Mouse (Mus musculus): Measurements from ENCODE around the gene F2rl1. TPM values are rescaled to one million over a fixed set of nuclear protein-coding genes. Genes with fewer than 3 reads are reported as not detected.

Gene F2rl1
- polyA plus RNA-seq, 1 experiment: not detected

DNA sequence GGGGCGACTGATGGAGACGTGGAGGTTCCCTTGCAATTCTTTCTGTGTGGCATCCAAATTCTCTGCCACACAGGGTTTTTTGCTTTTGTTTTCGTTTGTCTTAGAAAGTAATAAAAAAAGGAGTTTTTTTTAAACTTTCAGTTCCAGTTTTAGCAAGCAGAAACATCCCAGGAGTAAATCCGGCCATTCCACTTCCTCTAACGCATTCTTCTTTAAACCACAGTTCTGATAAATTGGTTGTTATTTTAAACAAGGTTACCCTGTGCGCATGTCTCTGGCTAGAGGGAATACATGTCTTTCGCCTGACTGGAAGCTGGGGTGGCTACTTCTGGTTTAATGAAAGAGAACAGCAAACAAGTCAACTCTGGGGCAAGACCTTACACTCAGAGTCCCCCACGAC is 30.2 kb downstream of the F2rl1 start:
- no peak overlapping the region for H3K4me3 ChIP-seq
- no peaks in the 10 kb centered on the region for H3K27me3 ChIP-seq (ENCODE audit: control insufficient read depth, insufficient read depth, insufficient read length)
- H3K4me2 ChIP-seq (ENCODE audit: low read depth): no peak overlapping the region
- no peaks in the 10 kb centered on the region for H3K36me3 ChIP-seq (ENCODE audit: control insufficient read depth, insufficient read depth)
- H3K79me2 ChIP-seq (ENCODE audit: control insufficient read depth, insufficient read depth): no peaks in the 10 kb centered on the region
- no peak for TF ChIP-seq MYOD1 (IDR thresholded peaks at IDR 0.05; ENCODE audit: control insufficient read depth in 1 of 3, insufficient read length in 2 of 3, low read depth in 2 of 3)
- TF ChIP-seq MAX (IDR thresholded peaks at IDR 0.05; ENCODE audit: low read depth): no peak
- TF ChIP-seq E2F4 (IDR thresholded peaks at IDR 0.05; ENCODE audit: insufficient read depth): no peak
- no peak for TF ChIP-seq POLR2A (IDR thresholded peaks at IDR 0.05; ENCODE audit: insufficient read length, low read depth)
- TF ChIP-seq REST (IDR thresholded peaks at IDR 0.05; ENCODE audit: insufficient read depth, insufficient read length): no peak
- TF ChIP-seq TCF12 (IDR thresholded peaks at IDR 0.05; ENCODE audit: insufficient read depth, poor library complexity, severe bottlenecking): no peak
- no peak for TF ChIP-seq CEBPB (IDR thresholded peaks at IDR 0.05; ENCODE audit: insufficient read depth, poor library complexity, severe bottlenecking)
- no peak for TF ChIP-seq SRF (IDR thresholded peaks at IDR 0.05; ENCODE audit: control insufficient read depth, insufficient read length, low read depth)
- TF ChIP-seq TCF3 (IDR thresholded peaks at IDR 0.05; ENCODE audit: insufficient read length, low read depth): no peak
- TF ChIP-seq MYOG (IDR thresholded peaks at IDR 0.05; ENCODE audit: control insufficient read depth in 1 of 3, insufficient read depth in 1 of 3, insufficient read length in 2 of 3, low read depth in 2 of 3): no peak
- TF ChIP-seq USF1 (IDR thresholded peaks at IDR 0.05; ENCODE audit: low read depth): no peak
- H3ac ChIP-seq (ENCODE audit: control insufficient read depth, insufficient read length): no peak overlapping the region

DNA sequence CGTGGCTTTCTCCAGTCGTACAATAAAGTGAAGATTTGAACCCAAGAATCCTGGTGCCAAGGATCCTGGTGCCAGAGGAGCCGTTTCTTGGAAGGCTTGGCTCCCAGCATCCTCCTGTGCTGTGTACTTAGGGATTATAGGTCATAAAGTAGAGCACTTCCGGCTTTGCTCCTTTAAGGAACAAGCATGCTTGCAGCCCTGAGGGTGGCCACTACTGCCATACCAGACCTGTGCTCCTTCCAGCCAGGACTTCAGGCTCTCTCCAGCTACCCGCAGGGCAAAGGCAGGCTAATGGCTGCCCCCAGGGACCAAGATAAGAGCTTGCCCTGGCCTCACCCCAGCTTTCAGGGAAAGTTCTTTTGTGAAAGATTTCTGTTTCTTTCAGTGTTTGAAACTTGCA is 31.7 kb downstream of the F2rl1 start:
- no peak for TF ChIP-seq MYOD1 (IDR thresholded peaks at IDR 0.05; ENCODE audit: control insufficient read depth in 1 of 3, insufficient read length in 2 of 3, low read depth in 2 of 3)
- no peak for TF ChIP-seq MYOG (IDR thresholded peaks at IDR 0.05; ENCODE audit: control insufficient read depth in 1 of 3, insufficient read depth in 1 of 3, insufficient read length in 2 of 3, low read depth in 2 of 3)
- TF ChIP-seq POLR2A (IDR thresholded peaks at IDR 0.05; ENCODE audit: insufficient read length, low read depth): no peak
- no peak for TF ChIP-seq POLR2AphosphoS2 (IDR thresholded peaks at IDR 0.05; ENCODE audit: insufficient read length, low read depth)
- no peak for TF ChIP-seq MAX (IDR thresholded peaks at IDR 0.05; ENCODE audit: low read depth)
- no peaks in the 10 kb centered on the region for H3K27me3 ChIP-seq (ENCODE audit: control insufficient read depth, insufficient read depth, insufficient read length)

DNA sequence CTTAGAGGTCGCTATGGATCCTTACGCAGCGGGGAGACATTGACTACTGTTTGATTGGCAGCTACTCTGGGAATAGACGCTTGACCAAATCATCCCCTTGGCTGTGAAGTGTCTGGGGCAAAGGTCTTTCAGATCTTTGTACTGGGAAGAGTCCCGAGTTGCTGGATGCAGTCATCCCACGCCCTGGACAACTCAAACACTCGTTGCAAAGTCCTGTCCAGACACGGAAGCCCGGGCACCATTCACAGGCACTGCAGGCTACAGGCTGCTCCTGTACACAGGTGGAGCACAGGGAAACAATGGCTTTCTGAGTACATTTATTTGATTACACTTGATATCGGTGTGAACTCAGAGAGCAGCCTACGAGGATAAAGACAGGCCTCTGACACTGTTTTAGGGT is 33.7 kb downstream of the F2rl1 start:
- Histone ChIP-seq H3K4me2 (ENCODE audit: low read depth) (no peak overlapping the region), H3K79me2 (ENCODE audit: control insufficient read depth, insufficient read depth) (no peaks in the 10 kb centered on the region), H3ac (ENCODE audit: control insufficient read depth, insufficient read length) (no peak overlapping the region), H3K27me3 (ENCODE audit: control insufficient read depth, insufficient read depth, insufficient read length) (no peaks in the 10 kb centered on the region), H3K36me3 (ENCODE audit: control insufficient read depth, insufficient read depth) (no peaks in the 10 kb centered on the region), H3K4me3 (no peak overlapping the region)
- TF ChIP-seq USF1 (IDR thresholded peaks at IDR 0.05; ENCODE audit: low read depth) (no peak), REST (IDR thresholded peaks at IDR 0.05; ENCODE audit: insufficient read depth, insufficient read length) (no peak), SRF (IDR thresholded peaks at IDR 0.05; ENCODE audit: control insufficient read depth, insufficient read length, low read depth) (no peak), TCF12 (IDR thresholded peaks at IDR 0.05; ENCODE audit: insufficient read depth, poor library complexity, severe bottlenecking) (no peak), MYOG (IDR thresholded peaks at IDR 0.05; ENCODE audit: control insufficient read depth in 1 of 3, insufficient read depth in 1 of 3, insufficient read length in 2 of 3, low read depth in 2 of 3) (no peak), POLR2AphosphoS2 (IDR thresholded peaks at IDR 0.05; ENCODE audit: insufficient read length, low read depth) (no peak), POLR2A (IDR thresholded peaks at IDR 0.05; ENCODE audit: insufficient read length, low read depth) (no peak), CEBPB (IDR thresholded peaks at IDR 0.05; ENCODE audit: insufficient read depth, poor library complexity, severe bottlenecking) (no peak), MYOD1 (IDR thresholded peaks at IDR 0.05; ENCODE audit: control insufficient read depth in 1 of 3, insufficient read length in 2 of 3, low read depth in 2 of 3) (no peak), MAX (IDR thresholded peaks at IDR 0.05; ENCODE audit: low read depth) (no peak), E2F4 (IDR thresholded peaks at IDR 0.05; ENCODE audit: insufficient read depth) (no peak), TCF3 (IDR thresholded peaks at IDR 0.05; ENCODE audit: insufficient read length, low read depth) (no peak)

More for the DNA sequence above, 31.7 kb downstream of the F2rl1 start:
- no peak overlapping the region for H3ac ChIP-seq (ENCODE audit: control insufficient read depth, insufficient read length)
- no peak overlapping the region for H3K4me3 ChIP-seq
- H3K36me3 ChIP-seq (ENCODE audit: control insufficient read depth, insufficient read depth): no peaks in the 10 kb centered on the region
- H3K4me2 ChIP-seq (ENCODE audit: low read depth): no peak overlapping the region
- no peaks in the 10 kb centered on the region for H3K79me2 ChIP-seq (ENCODE audit: control insufficient read depth, insufficient read depth)

DNA sequence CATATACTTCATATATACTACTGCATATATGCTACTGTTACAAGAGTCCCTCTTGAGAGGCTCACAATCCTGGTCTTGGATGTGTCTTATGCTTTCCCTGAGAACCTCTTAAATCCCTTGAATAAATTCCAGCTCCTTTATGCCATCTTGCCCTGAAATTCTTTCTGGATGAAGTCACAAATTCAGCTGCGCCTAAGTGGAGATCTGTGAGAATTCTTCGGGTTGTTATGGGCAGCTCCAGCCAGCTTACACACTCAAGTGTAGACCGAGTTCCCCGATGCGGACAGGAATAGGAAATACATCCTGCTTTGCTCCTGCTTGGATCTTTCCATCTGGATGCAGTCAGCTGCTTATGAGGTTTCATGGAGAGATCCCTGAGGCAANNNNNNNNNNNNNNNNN is 40.4 kb downstream of the F2rl1 start:
- Histone ChIP-seq H3K27me3 (ENCODE audit: control insufficient read depth, insufficient read depth, insufficient read length) (no peaks in the 10 kb centered on the region), H3K79me2 (ENCODE audit: control insufficient read depth, insufficient read depth) (no peaks in the 10 kb centered on the region), H3K4me3 (no peak overlapping the region), H3K4me2 (ENCODE audit: low read depth) (no peak overlapping the region), H3ac (ENCODE audit: control insufficient read depth, insufficient read length) (no peak overlapping the region), H3K36me3 (ENCODE audit: control insufficient read depth, insufficient read depth) (no peaks in the 10 kb centered on the region)
- TF ChIP-seq TCF3 (IDR thresholded peaks at IDR 0.05; ENCODE audit: insufficient read length, low read depth): no peak
- TF ChIP-seq POLR2A (IDR thresholded peaks at IDR 0.05; ENCODE audit: insufficient read length, low read depth): no peak
- no peak for TF ChIP-seq MYOD1 (IDR thresholded peaks at IDR 0.05; ENCODE audit: control insufficient read depth in 1 of 3, insufficient read length in 2 of 3, low read depth in 2 of 3)
- TF ChIP-seq MYOG (IDR thresholded peaks at IDR 0.05; ENCODE audit: control insufficient read depth in 1 of 3, insufficient read depth in 1 of 3, insufficient read length in 2 of 3, low read depth in 2 of 3): no peak
- TF ChIP-seq E2F4 (IDR thresholded peaks at IDR 0.05; ENCODE audit: insufficient read depth): no peak
- TF ChIP-seq POLR2AphosphoS2 (IDR thresholded peaks at IDR 0.05; ENCODE audit: insufficient read length, low read depth): no peak
- no peak for TF ChIP-seq TCF12 (IDR thresholded peaks at IDR 0.05; ENCODE audit: insufficient read depth, poor library complexity, severe bottlenecking)
- no peak for TF ChIP-seq MAX (IDR thresholded peaks at IDR 0.05; ENCODE audit: low read depth)
- TF ChIP-seq REST (IDR thresholded peaks at IDR 0.05; ENCODE audit: insufficient read depth, insufficient read length): no peak
- no peak for TF ChIP-seq USF1 (IDR thresholded peaks at IDR 0.05; ENCODE audit: low read depth)
- no peak for TF ChIP-seq CEBPB (IDR thresholded peaks at IDR 0.05; ENCODE audit: insufficient read depth, poor library complexity, severe bottlenecking)
- no peak for TF ChIP-seq SRF (IDR thresholded peaks at IDR 0.05; ENCODE audit: control insufficient read depth, insufficient read length, low read depth)

DNA sequence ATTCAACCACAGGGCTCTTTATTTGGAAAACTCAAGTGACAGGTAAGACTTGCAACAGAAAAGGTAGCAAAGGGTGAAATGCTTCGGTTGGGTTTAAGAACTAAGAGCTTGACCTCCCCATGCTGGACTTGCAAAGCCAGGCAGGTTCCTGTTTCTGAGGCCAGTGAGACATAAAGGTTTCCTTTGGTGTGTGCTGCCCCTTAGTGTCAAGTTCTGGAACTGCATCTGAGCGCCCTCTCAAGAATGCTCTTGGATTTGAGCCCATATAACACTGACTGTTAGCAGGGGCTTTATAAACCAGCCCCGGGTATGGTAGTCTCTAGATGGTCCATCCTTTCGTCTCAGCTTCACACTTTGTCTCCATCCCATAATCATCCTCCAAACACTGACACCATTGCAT is 43.6 kb downstream of the F2rl1 start:
- no peaks in the 10 kb centered on the region for H3K79me2 ChIP-seq (ENCODE audit: control insufficient read depth, insufficient read depth)
- H3K36me3 ChIP-seq (ENCODE audit: control insufficient read depth, insufficient read depth): no peaks in the 10 kb centered on the region
- TF ChIP-seq TCF3 (IDR thresholded peaks at IDR 0.05; ENCODE audit: insufficient read length, low read depth) (no peak), MAX (IDR thresholded peaks at IDR 0.05; ENCODE audit: low read depth) (no peak), CEBPB (IDR thresholded peaks at IDR 0.05; ENCODE audit: insufficient read depth, poor library complexity, severe bottlenecking) (no peak), REST (IDR thresholded peaks at IDR 0.05; ENCODE audit: insufficient read depth, insufficient read length) (no peak), POLR2A (IDR thresholded peaks at IDR 0.05; ENCODE audit: insufficient read length, low read depth) (no peak), MYOD1 (IDR thresholded peaks at IDR 0.05; ENCODE audit: control insufficient read depth in 1 of 3, insufficient read length in 2 of 3, low read depth in 2 of 3) (no peak), MYOG (IDR thresholded peaks at IDR 0.05; ENCODE audit: control insufficient read depth in 1 of 3, insufficient read depth in 1 of 3, insufficient read length in 2 of 3, low read depth in 2 of 3) (no peak), SRF (IDR thresholded peaks at IDR 0.05; ENCODE audit: control insufficient read depth, insufficient read length, low read depth) (no peak), E2F4 (IDR thresholded peaks at IDR 0.05; ENCODE audit: insufficient read depth) (no peak), POLR2AphosphoS2 (IDR thresholded peaks at IDR 0.05; ENCODE audit: insufficient read length, low read depth) (no peak), USF1 (IDR thresholded peaks at IDR 0.05; ENCODE audit: low read depth) (no peak), TCF12 (IDR thresholded peaks at IDR 0.05; ENCODE audit: insufficient read depth, poor library complexity, severe bottlenecking) (no peak)
- H3ac ChIP-seq (ENCODE audit: control insufficient read depth, insufficient read length): no peak overlapping the region
- no peak overlapping the region for H3K4me2 ChIP-seq (ENCODE audit: low read depth)
- H3K27me3 ChIP-seq (ENCODE audit: control insufficient read depth, insufficient read depth, insufficient read length): no peaks in the 10 kb centered on the region
- no peak overlapping the region for H3K4me3 ChIP-seq
